Mouse (Mus musculus) MEL (cell line): ENCODE measurements around the gene Rnf220. TPM values are rescaled to one million over a fixed set of nuclear protein-coding genes. Genes with fewer than 3 reads are reported as not detected.

Source experiments
- DNase-seq: peaks from one replicate; pipeline ENCODE4 v3.0.0; 2011; ENCODE audit warnings: low read depth, low spot score
- H3K27ac ChIP-seq: 2 replicates; pipeline ENCODE4 v1.5.1; 2012; ENCODE audit warnings: low read depth, mild to moderate bottlenecking, control low read depth, low read length, moderate library complexity; ENCODE audit not compliant: control insufficient read depth
- H3K27me3 ChIP-seq, 2 experiments: fragments of 150-350 bp in 1 of 2; sonication (generic) in 1 of 2; 2 replicates each; pipeline ENCODE4 v1.6.1; 2012; ENCODE audit warnings: low read length in 2 of 2, mild to moderate bottlenecking in 2 of 2, improper control_type of control experiment in 1 of 2, moderate library complexity in 1 of 2; ENCODE audit not compliant: insufficient read depth in 2 of 2, control insufficient read depth in 1 of 2
- H3K36me3 ChIP-seq, 2 experiments: 2 replicates each; pipeline ENCODE4 v1.6.1; 2012 to 2014; ENCODE audit warnings: low read length in 2 of 2, improper control_type of control experiment in 1 of 2, inconsistent platforms in 1 of 2, mild to moderate bottlenecking in 1 of 2; ENCODE audit not compliant: insufficient read depth in 2 of 2, control insufficient read depth in 1 of 2
- H3K4me1 ChIP-seq, 2 experiments: fragments of 150-350 bp in 1 of 2; sonication (generic) in 1 of 2; 2 replicates each; pipeline ENCODE4 v1.6.1; 2012; ENCODE audit warnings: low read length in 2 of 2, improper control_type of control experiment in 1 of 2, mild to moderate bottlenecking in 1 of 2; ENCODE audit not compliant: insufficient read depth in 2 of 2, control insufficient read depth in 1 of 2
- H3K4me3 ChIP-seq, 2 experiments: fragments of 150-350 bp in 1 of 2; sonication (generic) in 1 of 2; 2 replicates each; pipeline ENCODE4 v1.5.1; 2012; ENCODE audit warnings: low read depth in 2 of 2, low read length in 2 of 2, mild to moderate bottlenecking in 2 of 2, moderate library complexity in 2 of 2, control low read depth in 1 of 2, improper control_type of control experiment in 1 of 2; ENCODE audit not compliant: control insufficient read depth in 1 of 2, insufficient read depth in 1 of 2
- H3K79me2 ChIP-seq: 2 replicates; pipeline ENCODE4 v1.6.1; 2012; ENCODE audit warnings: mild to moderate bottlenecking, low read length, moderate library complexity; ENCODE audit not compliant: control insufficient read depth, poor library complexity, insufficient read depth
- H3K9ac ChIP-seq: 2 replicates; pipeline ENCODE4 v1.6.1; 2012; ENCODE audit warnings: low read depth, mild to moderate bottlenecking, control low read depth, low read length, moderate library complexity; ENCODE audit not compliant: control insufficient read depth, poor library complexity, severe bottlenecking
- H3K9me3 ChIP-seq: fragments of 150-350 bp; sonication (generic); replicated peaks from 2 replicates; pipeline ENCODE4 v1.6.1; 2012; ENCODE audit warnings: mild to moderate bottlenecking, low read length, improper control_type of control experiment, moderate library complexity; ENCODE audit not compliant: insufficient read depth
- BHLHE40 ChIP-seq: IDR thresholded peaks from 2 replicates; pipeline ENCODE4 v1.6.1; 2012; ENCODE audit warnings: low read depth, mild to moderate bottlenecking, inconsistent platforms, low read length, improper control_type of control experiment, borderline replicate concordance
- CHD1 ChIP-seq: IDR thresholded peaks from 2 replicates; pipeline ENCODE4 v1.6.1; 2012; ENCODE audit warnings: low read depth, mild to moderate bottlenecking, inconsistent platforms, low read length, improper control_type of control experiment
- CHD2 ChIP-seq: IDR thresholded peaks from 2 replicates; pipeline ENCODE4 v1.6.1; 2011; ENCODE audit warnings: low read length, improper control_type of control experiment
- CTCF ChIP-seq, 3 experiments: IDR thresholded peaks in 2 of 3; conservative IDR thresholded peaks in 1 of 3; 2 replicates each; pipeline ENCODE4 v1.5.1; 2011 to 2012; ENCODE audit warnings: low read length in 3 of 3, low read depth in 2 of 3, mild to moderate bottlenecking in 2 of 3, improper control_type of control experiment in 1 of 3, inconsistent platforms in 1 of 3, mixed read lengths in 1 of 3, moderate library complexity in 1 of 3; ENCODE audit not compliant: control insufficient read depth in 1 of 3, insufficient read depth in 1 of 3, poor library complexity in 1 of 3, severe bottlenecking in 1 of 3
- ETS1 ChIP-seq: IDR thresholded peaks from 2 replicates; pipeline ENCODE4 v1.6.1; 2012; ENCODE audit warnings: low read depth, mild to moderate bottlenecking, inconsistent platforms, low read length, improper control_type of control experiment, moderate library complexity
- GABPA ChIP-seq: IDR thresholded peaks from 2 replicates; pipeline ENCODE4 v1.6.1; 2012; ENCODE audit warnings: low read depth, mild to moderate bottlenecking, inconsistent platforms, low read length, improper control_type of control experiment, moderate library complexity
- GATA1 ChIP-seq: IDR thresholded peaks from 2 replicates; pipeline ENCODE4 v1.6.1; 2011; ENCODE audit warnings: low read depth, low read length, improper control_type of control experiment
- HCFC1 ChIP-seq: IDR thresholded peaks from 2 replicates; pipeline ENCODE4 v1.6.1; 2012; ENCODE audit warnings: low read depth, mild to moderate bottlenecking, inconsistent platforms, low read length, improper control_type of control experiment, moderate library complexity
- JUND ChIP-seq: IDR thresholded peaks from 2 replicates; pipeline ENCODE4 v1.6.1; 2011; ENCODE audit warnings: low read depth, mild to moderate bottlenecking, improper control_type of control experiment, low read length
- KAT2A ChIP-seq: conservative IDR thresholded peaks from 2 replicates; pipeline ENCODE4 v1.6.1; 2012; ENCODE audit warnings: low read depth, low read length, improper control_type of control experiment, inconsistent platforms
- MAFK ChIP-seq: IDR thresholded peaks from 2 replicates; pipeline ENCODE4 v1.6.1; 2011; ENCODE audit warnings: low read depth, mild to moderate bottlenecking, low read length, improper control_type of control experiment, borderline replicate concordance
- MAX ChIP-seq: IDR thresholded peaks from 2 replicates; pipeline ENCODE4 v1.6.1; 2011; ENCODE audit warnings: low read length, improper control_type of control experiment
- MAZ ChIP-seq: IDR thresholded peaks from 2 replicates; pipeline ENCODE4 v1.6.1; 2012; ENCODE audit warnings: low read depth, mild to moderate bottlenecking, inconsistent platforms, low read length, improper control_type of control experiment
- MEF2A ChIP-seq: IDR thresholded peaks from 2 replicates; pipeline ENCODE4 v1.6.1; 2014; ENCODE audit warnings: low read depth, mild to moderate bottlenecking, inconsistent platforms, low read length, improper control_type of control experiment; ENCODE audit not compliant: poor library complexity, insufficient replicate concordance, severe bottlenecking; ENCODE audit errors: extremely low read depth
- MYB ChIP-seq: IDR thresholded peaks from 2 replicates; pipeline ENCODE4 v1.6.1; 2011; ENCODE audit warnings: mild to moderate bottlenecking, low read depth, low read length, improper control_type of control experiment
- MYC ChIP-seq: IDR thresholded peaks from 2 replicates; pipeline ENCODE4 v1.6.1; 2011; ENCODE audit warnings: low read depth, mild to moderate bottlenecking, low read length, improper control_type of control experiment, moderate library complexity
- NRF1 ChIP-seq: IDR thresholded peaks from 2 replicates; pipeline ENCODE4 v1.6.1; 2014; ENCODE audit warnings: low read depth, mild to moderate bottlenecking, inconsistent platforms, low read length, improper control_type of control experiment, moderate library complexity; ENCODE audit not compliant: poor library complexity, insufficient read depth, severe bottlenecking
- POLR2AphosphoS2 ChIP-seq: IDR thresholded peaks from 2 replicates; pipeline ENCODE4 v1.6.1; 2011; ENCODE audit warnings: low read length, improper control_type of control experiment
- RAD21 ChIP-seq: IDR thresholded peaks from 2 replicates; pipeline ENCODE4 v1.6.1; 2011; ENCODE audit warnings: mild to moderate bottlenecking, low read depth, low read length, improper control_type of control experiment
- RCOR1 ChIP-seq: IDR thresholded peaks from 2 replicates; pipeline ENCODE4 v1.6.1; 2012; ENCODE audit warnings: low read depth, mild to moderate bottlenecking, inconsistent platforms, low read length, improper control_type of control experiment
- SIN3A ChIP-seq: IDR thresholded peaks from 2 replicates; pipeline ENCODE4 v1.6.1; 2012; ENCODE audit warnings: low read length, improper control_type of control experiment, inconsistent platforms
- SMC3 ChIP-seq: IDR thresholded peaks from 2 replicates; pipeline ENCODE4 v1.6.1; 2011; ENCODE audit warnings: low read depth, low read length, improper control_type of control experiment
- TAL1 ChIP-seq: IDR thresholded peaks from 2 replicates; pipeline ENCODE4 v1.6.1; 2012; ENCODE audit warnings: mild to moderate bottlenecking, inconsistent platforms, low read length, moderate library complexity, mixed read lengths
- UBTF ChIP-seq: IDR thresholded peaks from 2 replicates; pipeline ENCODE4 v1.6.1; 2012; ENCODE audit warnings: low read depth, mild to moderate bottlenecking, inconsistent platforms, low read length, improper control_type of control experiment, moderate library complexity, borderline replicate concordance; ENCODE audit not compliant: insufficient read depth
- USF2 ChIP-seq, 2 experiments: IDR thresholded peaks; 2 replicates each; pipeline ENCODE4 v1.6.1; 2011 to 2012; ENCODE audit warnings: improper control_type of control experiment in 2 of 2, low read length in 2 of 2, borderline replicate concordance in 1 of 2, inconsistent platforms in 1 of 2, low read depth in 1 of 2, mild to moderate bottlenecking in 1 of 2; ENCODE audit not compliant: insufficient read depth in 1 of 2
- ZC3H11A ChIP-seq: IDR thresholded peaks from 2 replicates; pipeline ENCODE4 v1.6.1; 2012; ENCODE audit warnings: low read depth, mild to moderate bottlenecking, inconsistent platforms, low read length, improper control_type of control experiment
- polyA plus RNA-seq, 2 experiments: library from polyadenylated mRNA; stranded (reverse) in 1 of 2; unstranded in 1 of 2; fragments of >175 nt in 1 of 2; fragments of >200 nt in 1 of 2; gene quantifications; 2 replicates each; pipeline versions ENCODE4 v1.2.1 to v1.2.4; 2012; ENCODE audit warnings: low replicate concordance in 2 of 2, low read depth in 1 of 2; ENCODE audit not compliant: insufficient read length in 2 of 2, insufficient read depth in 1 of 2, missing spikeins in 1 of 2
- total RNA-seq: library from RNA; depleted of rRNA; stranded (reverse); fragments of 300-350 nt; gene quantifications from 2 replicates; pipeline ENCODE4 v1.2.3, GENCODE M21; 2012

Rnf220 gene
- total and polyA plus RNA-seq, 3 experiments = 121 to 201 TPM; not detected in 1

- Histone ChIP-seq H3K27me3 (peaks cover 0 to 3% of the 10 kb centered on the region in 2 experiments; a peak in 1 of 4 replicates), H3K36me3 (no peaks in the 10 kb centered on the region), H3K9me3 (no peaks in the 10 kb centered on the region), H3K4me3 (no peak overlapping the region), H3K27ac (no peak overlapping the region)
- no peak for DNase-seq
- no peak for TF ChIP-seq RCOR1
- no peak for TF ChIP-seq SIN3A
- TF ChIP-seq JUND = no peak
- TF ChIP-seq CHD2 = no peak
- no peak for TF ChIP-seq MAFK
- TF ChIP-seq MYC = no peak
- no peak for TF ChIP-seq MEF2A
- TF ChIP-seq CTCF (IDR thresholded peaks at IDR 0.05 in 2 of 3, conservative IDR thresholded peaks at IDR 0.05 in 1 of 3; ENCODE audit: control insufficient read depth in 1 of 3, insufficient read depth in 1 of 3, low read depth in 2 of 3, low read length in 3 of 3, poor library complexity in 1 of 3, severe bottlenecking in 1 of 3) = no peak
- no peak for TF ChIP-seq CHD1
- no peak for TF ChIP-seq MAZ
- TF ChIP-seq RAD21 = no peak
- no peak for TF ChIP-seq TAL1
- TF ChIP-seq NRF1 = no peak
- no peak for TF ChIP-seq GATA1
- TF ChIP-seq UBTF = no peak
- no peak for TF ChIP-seq USF2 (IDR thresholded peaks at IDR 0.05; ENCODE audit: borderline replicate concordance in 1 of 2, insufficient read depth in 1 of 2, low read depth in 1 of 2, low read length in 2 of 2)
- TF ChIP-seq POLR2AphosphoS2 = no peak
- no peak for TF ChIP-seq MAX
- TF ChIP-seq, all 39 proteins: peak for 0
- H3K79me2 ChIP-seq = no peaks in the 10 kb centered on the region
- no peak overlapping the region for H3K9ac ChIP-seq
- no peaks in the 10 kb centered on the region for H3K4me1 ChIP-seq
These were observed 2.2 kb upstream of the Rnf220 start for GRCm38 (mm10) chr4:117499043-117499442.

GRCm38 (mm10) chr4:117495869-117496401 is 917 bp downstream of the Rnf220 start:
- Histone ChIP-seq H3K79me2 (no peaks in the 10 kb centered on the region), H3K27ac (no peak overlapping the region), H3K36me3 (no peaks in the 10 kb centered on the region), H3K4me1 (no peaks in the 10 kb centered on the region), H3K9ac (no peak overlapping the region), H3K9me3 (no peaks in the 10 kb centered on the region), H3K4me3 (no peak overlapping the region), H3K27me3 (peaks cover 0 to 3% of the 10 kb centered on the region in 2 experiments; a peak in 2 of 4 replicates)
- TF ChIP-seq MEF2A (no peak), SMC3 (no peak), ETS1 (no peak), HCFC1 (no peak), MYB (no peak), GATA1 (no peak), KAT2A (no peak), RAD21 (no peak), MYC (no peak), BHLHE40 (no peak), ZC3H11A (no peak), CHD2 (no peak), JUND (no peak), MAFK (no peak), GABPA (no peak), USF2 (IDR thresholded peaks at IDR 0.05; ENCODE audit: borderline replicate concordance in 1 of 2, insufficient read depth in 1 of 2, low read depth in 1 of 2, low read length in 2 of 2) (no peak)
- no peak for DNase-seq
